Mouse (Mus musculus) midbrain, postnatal 0 days (tissue): ENCODE measurements around the gene Chpf2. TPM values are rescaled to one million over a fixed set of nuclear protein-coding genes. Genes with fewer than 3 reads are reported as not detected.

Source experiments
- ATAC-seq: fragments of 200-750 bp; cut with Nextera tagmentation; 2 replicates; pipeline ENCODE4 v1.8.0; 2017; ENCODE audit warnings: moderate number of reproducible peaks, mild to moderate bottlenecking, moderate TSS enrichment, moderate library complexity; ENCODE audit not compliant: low FRiP score
- DNase-seq: peaks from one replicate; pipeline ENCODE4 v3.0.0-alpha.2; 2015; ENCODE audit warnings: low spot score
- H3K27ac ChIP-seq: fragments of 300-500 bp; sonication (generic); 2 replicates; pipeline ENCODE4 v1.5.1; 2014; ENCODE audit warnings: low read depth, mild to moderate bottlenecking, low read length, mixed read lengths
- H3K27me3 ChIP-seq: fragments of 300-500 bp; sonication (generic); 2 replicates; pipeline ENCODE4 v1.6.1; 2014; ENCODE audit warnings: low read length, control low read depth, mixed read lengths; ENCODE audit not compliant: insufficient read depth
- H3K36me3 ChIP-seq: fragments of 300-500 bp; sonication (generic); 2 replicates; pipeline ENCODE4 v1.6.1; 2014; ENCODE audit warnings: low read length, control low read depth, mixed read lengths; ENCODE audit not compliant: insufficient read depth
- H3K4me1 ChIP-seq: fragments of 300-500 bp; sonication (generic); 2 replicates; pipeline ENCODE4 v1.6.1; 2014; ENCODE audit warnings: mild to moderate bottlenecking, control low read depth, antibody characterized with exemption, low read length, mixed read lengths; ENCODE audit not compliant: insufficient read depth
- H3K4me2 ChIP-seq: fragments of 300-500 bp; sonication (generic); 2 replicates; pipeline ENCODE4 v1.6.1; 2014; ENCODE audit warnings: low read depth, mild to moderate bottlenecking, low read length, mixed read lengths; ENCODE audit not compliant: poor library complexity, severe bottlenecking
- H3K4me3 ChIP-seq: fragments of 300-500 bp; sonication (generic); 2 replicates; pipeline ENCODE4 v1.5.1; 2014; ENCODE audit warnings: low read depth, mild to moderate bottlenecking, low read length, moderate library complexity
- H3K9ac ChIP-seq: fragments of 300-500 bp; sonication (generic); replicated peaks from 2 replicates; pipeline ENCODE4 v1.6.1; 2014; ENCODE audit warnings: mild to moderate bottlenecking, low read length, moderate library complexity, mixed read lengths; ENCODE audit not compliant: poor library complexity, severe bottlenecking
- H3K9me3 ChIP-seq: fragments of 300-500 bp; sonication (generic); 2 replicates; pipeline ENCODE4 v1.6.1; 2016; ENCODE audit warnings: low read length, control low read depth
- CTCF ChIP-seq: IDR thresholded peaks from 2 replicates; pipeline ENCODE4 v1.5.1; 2016; ENCODE audit warnings: antibody characterized with exemption, mild to moderate bottlenecking
- WGBS: fragments of 180-500 bp; shearing (Covaris S2); extraction: QIAGEN DNeasy Blood & Tissue Kit; methylation state at CpG from one replicate; pipeline ENCODE4 v1.1.7; 2014; 5-methylcytosine and 5-hydroxymethylcytosine counted together
- polyA plus RNA-seq: library from polyadenylated mRNA; unstranded; fragments of >200 nt; fragmentation: Nextera tagmentation; extraction: Ambion mirVana; gene quantifications from 2 replicates; pipeline ENCODE4 v1.2.1, GENCODE M21; 2015
- total RNA-seq: library from RNA; depleted of rRNA; stranded (reverse); fragments of >200 nt; gene quantifications from 2 replicates; pipeline ENCODE4 v1.2.3, GENCODE M21; 2014

The Chpf2 gene
- total and polyA plus RNA-seq, 2 experiments from 2014 or later = 25.5 to 32.8 TPM

DNA sequence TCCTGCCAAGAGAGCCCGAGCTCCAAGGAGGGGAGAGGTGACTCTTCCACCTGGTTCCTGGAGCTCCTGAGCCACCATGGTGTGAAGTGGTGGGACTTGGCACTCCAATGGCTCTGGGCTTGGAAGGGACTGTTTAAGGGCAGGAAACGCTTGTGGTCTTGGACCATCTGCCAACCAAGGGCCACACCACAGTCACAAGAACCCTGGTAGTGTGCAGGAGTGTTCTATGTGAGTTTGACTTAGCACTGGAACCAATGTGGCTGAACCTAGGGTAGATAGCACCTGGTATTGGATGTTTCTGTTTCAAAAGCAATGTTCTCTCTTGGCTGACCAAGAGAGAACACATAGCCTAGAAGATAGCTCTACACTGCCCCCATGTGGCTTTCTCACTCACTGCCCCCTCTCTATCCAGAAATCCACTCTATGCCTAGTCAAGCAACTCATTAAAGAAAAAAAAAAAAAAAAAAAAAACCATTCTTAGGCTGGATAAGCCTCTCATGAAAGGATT, 10.7 kb downstream of the Chpf2 start:
- Histone ChIP-seq H3K4me3 (peak overlapping the region; percentile 23; the same call in 1 of the 2 replicates), H3K4me2 (peak overlapping the region; percentile 53), H3K27ac (peak overlapping the region; percentile 91), H3K4me1 (peaks cover 36% of the 10 kb centered on the region; the same call in 1 of the 2 replicates), H3K36me3 (peaks cover 32% of the 10 kb centered on the region), H3K9me3 (no peaks in the 10 kb centered on the region), H3K27me3 (no peaks in the 10 kb centered on the region), H3K9ac (peak overlapping the region; percentile 54)
- ATAC-seq (peak; percentile 44), DNase-seq (peak; percentile 93)
- 44% methylated on average over 2 of the region's 2 CpGs for WGBS
- TF ChIP-seq CTCF = peak; percentile 79

DNA sequence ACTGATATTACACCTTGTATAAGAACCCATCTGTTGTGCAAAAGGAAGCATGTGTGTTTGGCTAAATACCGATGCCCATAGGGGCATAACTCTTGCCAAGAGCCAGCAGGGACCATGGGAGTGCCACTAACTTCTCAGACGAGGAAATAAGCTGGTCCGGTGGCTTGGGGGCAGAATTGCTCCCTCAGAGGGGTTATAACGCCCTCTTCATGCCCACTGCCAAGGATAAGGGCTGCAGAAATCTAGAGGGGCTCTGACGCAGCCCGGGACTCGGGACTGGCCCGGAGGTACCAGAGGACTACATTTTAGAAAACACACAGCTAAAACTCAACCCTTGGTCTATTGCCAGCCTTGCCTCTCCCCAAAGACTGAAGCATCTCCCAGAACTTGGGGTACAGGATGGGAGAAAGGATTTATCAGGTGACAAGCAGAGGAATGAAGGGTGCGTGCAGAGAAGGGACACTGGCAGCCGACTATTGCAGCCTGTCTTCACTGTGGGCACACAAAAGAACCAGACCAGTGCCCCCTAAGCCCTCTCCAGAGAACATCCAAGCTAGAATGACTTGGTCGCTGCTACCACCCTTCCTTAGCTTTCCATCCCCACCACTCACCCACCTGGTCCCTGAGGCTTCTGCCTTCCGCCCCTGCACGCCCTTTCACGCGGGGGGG, 11.5 kb downstream of the Chpf2 start:
- Histone ChIP-seq H3K36me3 (peaks cover 25% of the 10 kb centered on the region), H3K4me3 (peak overlapping the region; percentile 65), H3K27ac (peak overlapping the region; percentile 80), H3K9me3 (no peaks in the 10 kb centered on the region), H3K4me1 (peaks cover 42% of the 10 kb centered on the region; the same call in 1 of the 2 replicates), H3K9ac (peak overlapping the region; percentile 77), H3K4me2 (peak overlapping the region; percentile 91), H3K27me3 (no peaks in the 10 kb centered on the region)
- DNase-seq = peak; percentile 39
- ATAC-seq = peak; percentile 9; the same call in 1 of the 2 replicates
- 12% methylated on average over 15 of the region's 15 CpGs for WGBS
- no peak for TF ChIP-seq CTCF

DNA sequence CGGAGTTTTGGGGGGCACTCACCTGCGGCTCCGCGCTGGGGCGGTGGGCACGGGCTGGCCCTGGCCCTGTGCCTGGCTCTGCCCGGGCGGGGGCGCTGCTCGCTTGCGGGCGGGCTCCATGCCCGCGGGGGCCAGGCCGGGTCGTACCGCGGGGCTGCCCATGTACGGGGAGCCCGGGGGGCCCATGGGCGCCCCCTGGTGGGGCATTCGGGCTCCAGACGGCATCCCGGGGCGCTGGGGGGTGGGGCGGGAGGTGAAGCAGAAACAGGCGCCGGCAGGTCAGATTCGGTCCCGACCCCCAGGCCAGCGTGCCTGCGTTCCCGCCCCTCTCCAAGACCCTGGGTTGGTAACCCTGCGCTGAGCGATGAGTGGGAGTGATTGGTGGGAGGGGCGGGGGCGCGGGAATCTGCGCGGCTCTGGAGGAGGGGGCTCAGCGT, 12.0 kb downstream of the Chpf2 start:
- H3K9me3 ChIP-seq = no peaks in the 10 kb centered on the region
- H3K4me2 ChIP-seq = peak overlapping the region; percentile 91
- peak overlapping the region; percentile 65 for H3K4me3 ChIP-seq
- peak overlapping the region; percentile 77 for H3K9ac ChIP-seq
- TF ChIP-seq CTCF = peak; percentile 64
- ATAC-seq = peak; percentile 29; the same call in 1 of the 2 replicates
- peaks cover 19% of the 10 kb centered on the region for H3K36me3 ChIP-seq
- peak; percentile 56 for DNase-seq
- whole genome bisulfite sequencing = under 1% methylated on average over 40 of the region's 41 CpGs
- peaks cover 47% of the 10 kb centered on the region; the same call in 1 of the 2 replicates for H3K4me1 ChIP-seq
- H3K27ac ChIP-seq = peak overlapping the region; percentile 80
- H3K27me3 ChIP-seq = no peaks in the 10 kb centered on the region

DNA sequence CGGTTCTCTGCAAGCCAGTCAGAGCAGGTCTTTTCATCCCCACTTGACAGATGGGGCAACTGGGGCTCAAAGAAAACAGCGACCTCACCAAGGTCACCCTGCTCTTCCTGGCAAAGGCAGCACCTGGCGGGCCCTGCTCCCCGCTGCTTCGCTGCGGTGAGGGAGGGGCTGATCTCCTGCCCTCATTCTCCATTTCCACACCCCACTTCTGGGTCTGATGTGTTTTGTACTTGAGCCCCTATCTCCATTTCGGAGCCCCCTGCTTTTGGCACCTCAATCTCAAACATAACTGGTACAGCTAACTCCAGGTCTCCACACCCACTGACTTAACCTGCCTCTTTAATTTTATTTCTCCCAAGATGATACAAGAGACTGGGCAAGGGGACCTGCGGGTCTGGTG, 12.6 kb downstream of the Chpf2 start:
- no peak for TF ChIP-seq CTCF
- Histone ChIP-seq H3K9ac (peak overlapping the region; percentile 77), H3K36me3 (peaks cover 14% of the 10 kb centered on the region; the same call in 1 of the 2 replicates), H3K9me3 (no peaks in the 10 kb centered on the region), H3K27me3 (no peaks in the 10 kb centered on the region), H3K4me3 (peak overlapping the region; percentile 65), H3K4me1 (peaks cover 53% of the 10 kb centered on the region; the same call in 1 of the 2 replicates), H3K4me2 (peak overlapping the region; percentile 91), H3K27ac (peak overlapping the region; percentile 80)
- 14% methylated on average over 8 of the region's 8 CpGs for WGBS
- ATAC-seq (no peak), DNase-seq (no peak)

DNA sequence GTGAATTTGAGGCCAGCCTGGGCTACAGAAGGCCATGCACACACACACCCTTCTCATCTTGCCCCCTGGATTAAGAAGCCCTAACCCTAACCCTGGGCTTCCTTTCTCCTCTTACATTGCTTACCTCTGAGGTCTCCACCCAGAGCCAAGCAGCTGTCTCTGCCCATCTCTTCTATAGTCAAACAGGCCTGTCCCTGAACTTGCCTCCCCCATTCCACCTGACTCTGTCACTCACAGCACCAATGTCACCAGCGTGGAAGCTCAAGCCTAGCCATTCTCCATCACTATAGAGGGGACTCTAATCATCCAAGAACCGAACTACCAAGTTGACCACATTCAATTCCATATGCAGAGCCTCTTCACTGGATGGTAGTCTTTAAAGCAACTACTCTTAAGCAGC, 13.7 kb downstream of the Chpf2 start:
- no peak for TF ChIP-seq CTCF
- ATAC-seq (no peak), DNase-seq (no peak)
- Histone ChIP-seq H3K4me1 (peaks cover 58% of the 10 kb centered on the region; the same call in 1 of the 2 replicates), H3K9ac (no peak overlapping the region), H3K27ac (no peak overlapping the region; the same call in 1 of the 2 replicates), H3K4me3 (no peak overlapping the region), H3K36me3 (0 out of 2 replicates have a peak, but pooled peaks cover 5% of the 10 kb centered on the region), H3K27me3 (no peaks in the 10 kb centered on the region), H3K9me3 (no peaks in the 10 kb centered on the region), H3K4me2 (peak overlapping the region; percentile 97; the same call in 1 of the 2 replicates)
- WGBS = 59% methylated on average over 2 of the region's 2 CpGs
